In genomic region chr17:56715914-56716654, GRCm38 (mm10) we compare ENCODE assay signal across 8 mouse cellular contexts. TPM values are rescaled to one million over a fixed set of nuclear protein-coding genes. Genes with fewer than 3 reads are reported as not detected.
A peak's percentile ranks its signal among the peaks of the same experiment; 100 is the strongest.
DNase-seq lines count a peak whose midpoint lies in the region; ATAC-seq and TF ChIP-seq lines count a peak whose summit lies in the region.

No protein-coding gene starts in this region.

- TF ChIP-seq CTCF in lung, embryonic 14.5 days (IDR thresholded peaks at IDR 0.05; ENCODE audit: low read depth): no peak

- H3K9me3 ChIP-seq in lung, embryonic 14.5 days (ENCODE audit: low read depth, low read length): no peaks in the 10 kb centered on the region
- H3K9me3 ChIP-seq in embryonic facial prominence, embryonic 13.5 days: no peaks in the 10 kb centered on the region

- ATAC-seq in lung, embryonic 14.5 days (ENCODE audit: insufficient read depth): no peak; the same call in 1 of the 2 replicates
- ATAC-seq in embryonic facial prominence, embryonic 13.5 days (ENCODE audit: insufficient number of reproducible peaks, insufficient read depth, low FRiP score, low TSS enrichment, low read depth): peak; percentile 0; the same call in 1 of the 2 replicates

- no peaks in the 10 kb centered on the region for H3K27me3 ChIP-seq in lung, embryonic 14.5 days (ENCODE audit: insufficient read depth, low read length)
- no peaks in the 10 kb centered on the region for H3K27me3 ChIP-seq in embryonic facial prominence, embryonic 13.5 days

- 21% methylated on average over 22 of the region's 22 CpGs for WGBS in lung, embryonic 14.5 days
- 21% methylated on average over 22 of the region's 22 CpGs for WGBS in embryonic facial prominence, embryonic 13.5 days

- peaks cover 12% of the 10 kb centered on the region for H3K4me1 ChIP-seq in lung, embryonic 14.5 days (ENCODE audit: insufficient read depth)
- peaks cover 35% of the 10 kb centered on the region for H3K4me1 ChIP-seq in embryonic facial prominence, embryonic 13.5 days

- H3K4me2 ChIP-seq in lung, embryonic 14.5 days: peak overlapping the region; percentile 87
- H3K4me2 ChIP-seq in embryonic facial prominence, embryonic 13.5 days: peak overlapping the region; percentile 69

- peak overlapping the region; percentile 67 for H3K9ac ChIP-seq in lung, embryonic 14.5 days
- H3K9ac ChIP-seq in embryonic facial prominence, embryonic 13.5 days: peak overlapping the region; percentile 87

- DNase-seq in lung, embryonic 14.5 days: no peak
- no peak for DNase-seq in lung, postnatal 10 days
- peak; percentile 32 for DNase-seq in induced T-regulatory cell, adult 2 months (ENCODE audit: low read depth)
- peak; percentile 37 for DNase-seq in naive thymus-derived CD4-positive, alpha-beta T cell, adult 2 months (ENCODE audit: low read depth)
- DNase-seq in urinary bladder, postnatal 10 days (ENCODE audit: low spot score): no peak
- DNase-seq in layer of hippocampus, adult 9-10 months (ENCODE audit: low spot score): no peak
- no peak for DNase-seq in urinary bladder, postnatal 14 days (ENCODE audit: low spot score)

- H3K27ac ChIP-seq in lung, embryonic 14.5 days (ENCODE audit: low read depth): peak overlapping the region; percentile 42; the same call in 1 of the 2 replicates
- peak overlapping the region; percentile 86 for H3K27ac ChIP-seq in embryonic facial prominence, embryonic 13.5 days

- peaks cover 22% of the 10 kb centered on the region for H3K36me3 ChIP-seq in lung, embryonic 14.5 days (ENCODE audit: insufficient read depth)
- peaks cover 28% of the 10 kb centered on the region for H3K36me3 ChIP-seq in embryonic facial prominence, embryonic 13.5 days

- H3K4me3 ChIP-seq in lung, embryonic 14.5 days (ENCODE audit: low read depth, low read length): peak overlapping the region; percentile 88
- peak overlapping the region; percentile 84 for H3K4me3 ChIP-seq in embryonic facial prominence, embryonic 13.5 days

RNA-seq across cellular contexts. Expression of gene Ndufa11, which starts 1.5 kb away (rescaled TPM):
- 449 and 463 TPM in 2 replicates for polyA plus RNA-seq in lung, embryonic 14.5 days (2014; fragmentation: Nextera tagmentation; extraction: Ambion mirVana)
- 397 and 420 TPM in 2 replicates for polyA plus RNA-seq in embryonic facial prominence, embryonic 13.5 days (2015; fragmentation: Nextera tagmentation; extraction: Ambion mirVana)

RNA-seq across cellular contexts. Expression of gene Vmac, which starts 1.7 kb away (rescaled TPM):
- 18.5 and 19.6 TPM in 2 replicates for polyA plus RNA-seq in lung, embryonic 14.5 days (2014; fragmentation: Nextera tagmentation; extraction: Ambion mirVana)
- 19.2 and 24.6 TPM in 2 replicates for polyA plus RNA-seq in embryonic facial prominence, embryonic 13.5 days (2015; fragmentation: Nextera tagmentation; extraction: Ambion mirVana)

RNA-seq across cellular contexts. Expression of gene Nrtn, which starts 41.2 kb away (rescaled TPM):
- 9.5 and 12.1 TPM in 2 replicates for polyA plus RNA-seq in lung, embryonic 14.5 days (2014; fragmentation: Nextera tagmentation; extraction: Ambion mirVana)
- polyA plus RNA-seq in embryonic facial prominence, embryonic 13.5 days (2015; fragmentation: Nextera tagmentation; extraction: Ambion mirVana): 17.7 and 18.4 TPM in 2 replicates

RNA-seq across cellular contexts. Expression of gene Ranbp3, which starts 43.0 kb away (rescaled TPM):
- polyA plus RNA-seq in lung, embryonic 14.5 days (2014; fragmentation: Nextera tagmentation; extraction: Ambion mirVana): 93.8 and 105 TPM in 2 replicates
- 98.4 and 105 TPM in 2 replicates for polyA plus RNA-seq in embryonic facial prominence, embryonic 13.5 days (2015; fragmentation: Nextera tagmentation; extraction: Ambion mirVana)

RNA-seq across cellular contexts. Expression of gene Dus3l, which starts 48.5 kb away (rescaled TPM):
- polyA plus RNA-seq in lung, embryonic 14.5 days (2014; fragmentation: Nextera tagmentation; extraction: Ambion mirVana): 40.5 and 42.3 TPM in 2 replicates
- 40.5 and 46.5 TPM in 2 replicates for polyA plus RNA-seq in embryonic facial prominence, embryonic 13.5 days (2015; fragmentation: Nextera tagmentation; extraction: Ambion mirVana)

Comparison
In these comparisons a context has a peak if more than half of its experiments do, and no peak if none do; other contexts are left out.
1. DNase-seq: peak in induced T-regulatory cell, adult 2 months (single experiment) and naive thymus-derived CD4-positive, alpha-beta T cell, adult 2 months (single experiment); none in lung, embryonic 14.5 days (single experiment), lung, postnatal 10 days (single experiment), urinary bladder, postnatal 10 days (single experiment), layer of hippocampus, adult 9-10 months (single experiment) and urinary bladder, postnatal 14 days (single experiment).